Mouse (Mus musculus): ENCODE measurements around the gene Tmem229b.
"Not testable (repeated sequence)": the region's sequence is repeated elsewhere in the genome, so short reads cannot be mapped to it uniquely, and the experiment has no call there.

Tmem229b gene

GRCm38 (mm10) chr12:79006076-79006475 is 1.4 kb downstream of the Tmem229b start:
- no peak for DNase-seq

GRCm38 (mm10) chr12:79005456-79005855 is 2.0 kb downstream of the Tmem229b start:
- no peak for DNase-seq

GRCm38 (mm10) chr12:79002978-79003377 is 4.4 kb downstream of the Tmem229b start:
- DNase-seq, result no peak

GRCm38 (mm10) chr12:79002406-79002805 is 5.0 kb downstream of the Tmem229b start:
- no peak for DNase-seq

- DNase-seq, result no peak
Observed at GRCm38 (mm10) chr12:78996711-78997110, 10.7 kb downstream of the Tmem229b start.

GRCm38 (mm10) chr12:78996271-78996670 is 11.2 kb downstream of the Tmem229b start:
- DNase-seq, result no peak

- DNase-seq, result no peak
Observed at GRCm38 (mm10) chr12:78987581-78988081, 19.8 kb downstream of the Tmem229b start.

- no peak for DNase-seq
Observed at GRCm38 (mm10) chr12:78984035-78984432, 23.4 kb downstream of the Tmem229b start.

GRCm38 (mm10) chr12:78983296-78984034 is 24.0 kb downstream of the Tmem229b start:
- no peak for DNase-seq

GRCm38 (mm10) chr12:78981938-78982825 is 25.2 kb downstream of the Tmem229b start:
- DNase-seq, result no peak

GRCm38 (mm10) chr12:78981131-78981530 is 26.3 kb downstream of the Tmem229b start:
- DNase-seq, result no peak

GRCm38 (mm10) chr12:78980683-78981091 is 26.7 kb downstream of the Tmem229b start:
- peak; percentile 52 to 57 for DNase-seq

- DNase-seq, result no peak
Observed at GRCm38 (mm10) chr12:78977552-78977951, 29.9 kb downstream of the Tmem229b start.

- DNase-seq, result no peak
Observed at GRCm38 (mm10) chr12:78977078-78977477, 30.3 kb downstream of the Tmem229b start.

GRCm38 (mm10) chr12:78975836-78976235 is 31.6 kb downstream of the Tmem229b start:
- DNase-seq, result no peak

GRCm38 (mm10) chr12:78974767-78975166 is 32.7 kb downstream of the Tmem229b start:
- DNase-seq, result no peak

GRCm38 (mm10) chr12:78973779-78974178 is 33.6 kb downstream of the Tmem229b start:
- DNase-seq, result no peak

GRCm38 (mm10) chr12:78971649-78972048 is 35.8 kb downstream of the Tmem229b start:
- no peak for DNase-seq

- no peak for DNase-seq
Observed at GRCm38 (mm10) chr12:78970725-78971124, 36.7 kb downstream of the Tmem229b start.

- DNase-seq, result not testable (repeated sequence)
Observed at GRCm38 (mm10) chr12:78964496-78964895, 42.9 kb downstream of the Tmem229b start.

GRCm38 (mm10) chr12:78956405-78956804 is 51.0 kb downstream of the Tmem229b start:
- DNase-seq, result no peak

GRCm38 (mm10) chr12:78952484-78952883 is 54.9 kb downstream of the Tmem229b start:
- no peak for DNase-seq

- no peak for DNase-seq
Observed at GRCm38 (mm10) chr12:78952053-78952452, 55.4 kb downstream of the Tmem229b start.

GRCm38 (mm10) chr12:78947661-78948060 is 59.8 kb downstream of the Tmem229b start:
- DNase-seq, result no peak
